Mouse (Mus musculus) thymus, adult 2 months (tissue): ENCODE data around the gene Pnpla2. TPM values are rescaled to one million over a fixed set of nuclear protein-coding genes. Genes with fewer than 3 reads are reported as not detected.
A peak's percentile ranks its signal among the peaks of the same experiment; 100 is the strongest.

Experiments used
- DNase-seq: peaks from one replicate; pipeline ENCODE4 v3.0.0; 2021
- H3K27ac ChIP-seq: fragments of 200-500 bp; 2 replicates; pipeline ENCODE4 v1.5.1; 2012; ENCODE audit warnings: low read length, control low read depth; ENCODE audit not compliant: control insufficient read depth, insufficient read depth
- H3K27me3 ChIP-seq: fragments of 200-500 bp; 2 replicates; pipeline ENCODE4 v1.6.1; 2012; ENCODE audit warnings: mild to moderate bottlenecking, low read length, moderate library complexity, mixed read lengths; ENCODE audit not compliant: control insufficient read depth, insufficient read depth
- H3K36me3 ChIP-seq: fragments of 200-500 bp; 2 replicates; pipeline ENCODE4 v1.6.1; 2012; ENCODE audit warnings: mild to moderate bottlenecking, low read length, moderate library complexity; ENCODE audit not compliant: control insufficient read depth, insufficient read depth
- H3K4me1 ChIP-seq: fragments of 200-500 bp; replicated peaks from 2 replicates; pipeline ENCODE4 v1.6.1; 2012; ENCODE audit warnings: low read length; ENCODE audit not compliant: control insufficient read depth, insufficient read depth
- H3K4me3 ChIP-seq: fragments of 200-500 bp; 2 replicates; pipeline ENCODE4 v1.5.1; 2012; ENCODE audit warnings: mild to moderate bottlenecking, low read length, control low read depth, moderate library complexity; ENCODE audit not compliant: control insufficient read depth, insufficient read depth
- CTCF ChIP-seq: fragments of 200-500 bp; IDR thresholded peaks from 2 replicates; pipeline ENCODE4 v1.5.1; 2012; ENCODE audit warnings: mild to moderate bottlenecking, control low read depth, low read length, moderate library complexity, borderline replicate concordance; ENCODE audit not compliant: control insufficient read depth, poor library complexity, insufficient read depth; ENCODE audit errors: extremely low read depth
- POLR2A ChIP-seq: fragments of 200-500 bp; IDR thresholded peaks from 2 replicates; pipeline ENCODE4 v1.6.1; 2012; ENCODE audit warnings: mild to moderate bottlenecking, low read length, control low read depth, moderate library complexity; ENCODE audit not compliant: control insufficient read depth, poor library complexity, insufficient read depth; ENCODE audit errors: extremely low read depth
- WGBS: fragments of 180-500 bp; shearing (Covaris S2); methylation state at CpG from one replicate; pipeline ENCODE4 v1.1.7; 2018; 5-methylcytosine and 5-hydroxymethylcytosine counted together
- polyA plus RNA-seq: library from polyadenylated mRNA; depleted of rRNA; stranded (reverse); fragments of >200 nt; gene quantifications from 2 replicates; pipeline ENCODE4 v1.2.3, GENCODE M21; 2012

The Pnpla2 gene
- polyA plus RNA-seq, 1 experiment = 256 TPM

GRCm38 (mm10) chr7:141435129-141435855 is 19.7 kb upstream of the Pnpla2 start:
- no peak overlapping the region for H3K27ac ChIP-seq
- 3% methylated on average over 17 of the region's 17 CpGs for WGBS
- no peaks in the 10 kb centered on the region for H3K27me3 ChIP-seq
- peak; percentile 64 for DNase-seq
- H3K4me1 ChIP-seq = peaks cover 32% of the 10 kb centered on the region
- H3K4me3 ChIP-seq = peak overlapping the region; percentile 44
- H3K36me3 ChIP-seq = no peaks in the 10 kb centered on the region
- TF ChIP-seq CTCF = no peak
- peak; percentile 43; the same call in 1 of the 2 replicates for TF ChIP-seq POLR2A

GRCm38 (mm10) chr7:141435856-141436522 is 19.0 kb upstream of the Pnpla2 start:
- DNase-seq = no peak
- Histone ChIP-seq H3K4me1 (peaks cover 32% of the 10 kb centered on the region), H3K4me3 (no peak overlapping the region), H3K36me3 (no peaks in the 10 kb centered on the region), H3K27me3 (no peaks in the 10 kb centered on the region), H3K27ac (no peak overlapping the region)
- TF ChIP-seq CTCF = no peak
- TF ChIP-seq POLR2A = no peak
- WGBS = 87% methylated on average over 9 of the region's 9 CpGs

- Histone ChIP-seq H3K27me3 (no peaks in the 10 kb centered on the region), H3K4me1 (peaks cover 32% of the 10 kb centered on the region), H3K4me3 (no peak overlapping the region), H3K36me3 (no peaks in the 10 kb centered on the region), H3K27ac (no peak overlapping the region)
- 46% methylated on average over 2 of the region's 2 CpGs for WGBS
- no peak for TF ChIP-seq POLR2A
- no peak for TF ChIP-seq CTCF
- DNase-seq = no peak
These were observed 18.5 kb upstream of the Pnpla2 start for GRCm38 (mm10) chr7:141436523-141436892.

- Histone ChIP-seq H3K27me3 (no peaks in the 10 kb centered on the region), H3K36me3 (no peaks in the 10 kb centered on the region), H3K4me3 (peak within 1 kb of the TSS; percentile 83), H3K27ac (no peak within 1 kb of the TSS), H3K4me1 (peaks cover 36% of the 10 kb centered on the region)
- peak; percentile 89 for DNase-seq
- TF ChIP-seq CTCF (peak; percentile 86), POLR2A (peak; percentile 56; the same call in 1 of the 2 replicates)
- WGBS = 8% methylated on average over 53 of the region's 53 CpGs
These were observed 17.5 kb upstream of the Pnpla2 start, which contains the start of gene Slc25a22 for GRCm38 (mm10) chr7:141437178-141438120. TSS of gene Slc25a22 (minus strand) at chr7:141437892.

- WGBS = 98% methylated on average over 12 of the region's 12 CpGs
- no peaks in the 10 kb centered on the region for H3K27me3 ChIP-seq
- H3K4me1 ChIP-seq = peaks cover 46% of the 10 kb centered on the region
- TF ChIP-seq CTCF (no peak), POLR2A (no peak)
- no peak overlapping the region for H3K4me3 ChIP-seq
- H3K27ac ChIP-seq = no peak overlapping the region
- H3K36me3 ChIP-seq = no peaks in the 10 kb centered on the region
- DNase-seq = no peak
These were observed 16.6 kb upstream of the Pnpla2 start for GRCm38 (mm10) chr7:141438201-141438968.

GRCm38 (mm10) chr7:141439140-141439679 is 15.8 kb upstream of the Pnpla2 start:
- no peaks in the 10 kb centered on the region for H3K27me3 ChIP-seq
- DNase-seq = no peak
- H3K4me1 ChIP-seq = peaks cover 44% of the 10 kb centered on the region
- H3K36me3 ChIP-seq = no peaks in the 10 kb centered on the region
- H3K27ac ChIP-seq = no peak overlapping the region
- no peak for TF ChIP-seq CTCF
- TF ChIP-seq POLR2A = no peak
- 98% methylated on average over 10 of the region's 10 CpGs for WGBS
- no peak overlapping the region for H3K4me3 ChIP-seq
